Mouse (Mus musculus) bone marrow, adult 2 months (tissue): ENCODE measurements around the gene H2-Ke6. TPM values are rescaled to one million over a fixed set of nuclear protein-coding genes. Genes with fewer than 3 reads are reported as not detected.

Experiments
- H3K27ac ChIP-seq: fragments of 200-500 bp; 2 replicates; pipeline ENCODE4 v1.5.1; 2012; ENCODE audit warnings: low read depth, mild to moderate bottlenecking, control low read depth, inconsistent platforms, low read length; ENCODE audit not compliant: control insufficient read depth, poor library complexity, insufficient read depth
- H3K4me1 ChIP-seq: fragments of 200-500 bp; 2 replicates; pipeline ENCODE4 v1.6.1; 2011; ENCODE audit warnings: low read length; ENCODE audit not compliant: control insufficient read depth, insufficient read depth
- H3K4me3 ChIP-seq: fragments of 200-500 bp; replicated peaks from 2 replicates; pipeline ENCODE3; 2011; ENCODE audit warnings: mild to moderate bottlenecking, low read depth, low read length, control low read depth; ENCODE audit not compliant: control insufficient read depth
- CTCF ChIP-seq: fragments of 200-500 bp; IDR thresholded peaks from 2 replicates; pipeline ENCODE4 v1.5.1; 2011; ENCODE audit warnings: low read length, control low read depth; ENCODE audit not compliant: control insufficient read depth, insufficient read depth
- POLR2A ChIP-seq: fragments of 200-500 bp; IDR thresholded peaks from 2 replicates; pipeline ENCODE4 v1.6.1; 2011; ENCODE audit warnings: low read depth, mild to moderate bottlenecking, control low read depth, low read length, borderline replicate concordance; ENCODE audit not compliant: control insufficient read depth
- WGBS: fragments of 180-500 bp; shearing (Covaris S2); methylation state at CpG from one replicate; pipeline ENCODE4 v1.1.7; 2018; 5-methylcytosine and 5-hydroxymethylcytosine counted together
- polyA plus RNA-seq: library from polyadenylated mRNA; stranded (reverse); fragments of >200 nt; gene quantifications from 2 replicates; pipeline ENCODE4 v1.2.4, GENCODE M21; 2011; ENCODE audit warnings: low replicate concordance; ENCODE audit not compliant: missing spikeins, insufficient read depth, insufficient read length

The H2-Ke6 gene
- polyA plus RNA-seq, 1 experiment: 165 TPM

DNA sequence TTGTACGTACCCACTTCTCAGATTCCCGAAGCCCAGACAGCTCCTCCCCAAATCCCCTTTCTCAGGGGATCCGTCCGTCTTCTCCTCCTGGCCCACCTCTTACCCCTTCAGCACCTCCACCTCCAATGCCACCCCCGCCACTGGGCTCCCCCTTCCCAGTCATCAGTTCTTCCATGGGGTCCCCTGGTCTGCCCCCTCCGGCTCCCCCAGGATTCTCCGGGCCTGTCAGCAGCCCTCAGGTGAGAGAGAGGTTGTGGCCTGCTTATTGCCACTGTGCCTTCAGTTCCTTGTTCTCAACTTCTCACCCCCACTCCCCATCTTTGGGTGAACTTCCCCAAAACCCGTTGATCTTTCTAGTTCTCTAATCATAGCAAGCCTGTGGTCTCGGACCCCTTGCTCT is 4.9 kb upstream of the H2-Ke6 start:
- 2% methylated on average over 9 of the region's 9 CpGs for WGBS
- H3K27ac ChIP-seq: peak overlapping the region; percentile 98
- TF ChIP-seq POLR2A (no peak), CTCF (no peak)
- peaks cover 11% of the 10 kb centered on the region for H3K4me1 ChIP-seq
- peak overlapping the region; percentile 94 for H3K4me3 ChIP-seq

DNA sequence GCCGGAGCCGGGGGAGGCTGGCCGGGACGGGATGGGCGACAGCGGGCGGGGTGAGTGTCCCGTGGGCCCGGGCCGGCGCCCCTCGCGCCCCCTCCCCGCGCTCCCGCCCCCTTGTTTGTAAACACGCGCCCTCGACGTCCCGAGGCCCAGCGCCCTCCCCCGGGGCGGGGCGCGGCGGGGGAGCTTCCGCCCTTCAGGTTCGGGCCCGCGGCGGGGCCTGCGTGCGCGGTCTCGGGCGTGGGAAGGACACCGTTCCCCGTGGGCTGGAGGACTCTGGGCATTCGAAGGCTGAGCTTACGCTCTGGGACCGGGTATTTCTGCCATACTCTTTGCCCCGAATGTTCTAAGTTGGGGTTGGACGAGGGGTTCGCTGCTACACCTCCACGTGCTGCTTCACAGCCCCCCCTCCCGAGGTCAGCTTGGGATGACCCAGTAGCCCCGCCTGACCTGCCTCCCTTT is 4.3 kb upstream of the H2-Ke6 start:
- peak overlapping the region; percentile 98 for H3K27ac ChIP-seq
- H3K4me3 ChIP-seq: peak overlapping the region; percentile 94
- H3K4me1 ChIP-seq: peaks cover 11% of the 10 kb centered on the region
- 1% methylated on average over 48 of the region's 48 CpGs for WGBS
- TF ChIP-seq CTCF (no peak; the same call in 1 of the 2 replicates), POLR2A (peak; percentile 50; the same call in 1 of the 2 replicates)

DNA sequence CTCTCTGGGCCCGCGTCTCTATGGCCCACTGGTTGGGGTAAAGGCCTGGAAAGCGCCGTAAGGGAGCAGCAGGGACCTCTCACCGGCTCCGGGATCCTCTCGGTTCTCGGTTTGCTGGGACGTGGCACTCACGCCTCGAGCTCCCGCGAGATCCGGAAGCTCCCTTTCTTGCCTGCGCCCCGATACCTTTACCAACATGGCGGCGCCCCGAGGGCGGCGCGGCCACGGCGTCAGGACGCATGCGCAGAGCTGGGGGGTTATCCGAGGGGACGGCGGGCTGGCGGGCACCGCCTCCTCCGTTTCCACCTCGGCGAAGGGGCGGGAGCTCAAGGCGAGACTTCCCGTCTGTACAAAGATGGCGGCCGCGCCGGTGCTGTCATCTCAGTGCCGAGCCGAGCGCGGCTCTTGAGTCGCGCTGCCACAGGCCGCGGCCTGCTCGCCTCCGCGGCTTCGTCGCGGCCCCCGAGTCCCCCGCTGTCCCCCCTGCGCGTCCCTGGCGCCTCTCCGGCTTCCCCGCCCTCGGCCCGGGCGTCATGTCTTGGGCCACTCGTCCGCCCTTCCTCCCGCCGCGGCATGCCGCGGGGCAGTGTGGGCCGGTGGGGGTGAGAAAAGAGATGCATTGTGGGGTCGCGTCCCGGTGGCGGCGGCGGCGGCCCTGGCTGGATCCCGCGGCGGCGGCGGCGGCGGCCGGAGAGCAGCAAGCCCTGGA is 3.8 kb upstream of the H2-Ke6 start, which contains the start of the genes Slc39a7 and Rxrb:
Slc39a7 (minus strand) TSS at position 218 of the 709 bp plus-strand sequence.
Rxrb (plus strand) TSS at position 348 of the 709 bp plus-strand sequence.
- under 1% methylated on average over 88 of the region's 88 CpGs for WGBS
- Histone ChIP-seq H3K27ac (peak within 1 kb of the TSS; percentile 98), H3K4me3 (peak within 1 kb of the TSS; percentile 94), H3K4me1 (peaks cover 14% of the 10 kb centered on the region)
- peak; percentile 87; the same call in 1 of the 2 replicates for TF ChIP-seq POLR2A
- TF ChIP-seq CTCF: no peak

DNA sequence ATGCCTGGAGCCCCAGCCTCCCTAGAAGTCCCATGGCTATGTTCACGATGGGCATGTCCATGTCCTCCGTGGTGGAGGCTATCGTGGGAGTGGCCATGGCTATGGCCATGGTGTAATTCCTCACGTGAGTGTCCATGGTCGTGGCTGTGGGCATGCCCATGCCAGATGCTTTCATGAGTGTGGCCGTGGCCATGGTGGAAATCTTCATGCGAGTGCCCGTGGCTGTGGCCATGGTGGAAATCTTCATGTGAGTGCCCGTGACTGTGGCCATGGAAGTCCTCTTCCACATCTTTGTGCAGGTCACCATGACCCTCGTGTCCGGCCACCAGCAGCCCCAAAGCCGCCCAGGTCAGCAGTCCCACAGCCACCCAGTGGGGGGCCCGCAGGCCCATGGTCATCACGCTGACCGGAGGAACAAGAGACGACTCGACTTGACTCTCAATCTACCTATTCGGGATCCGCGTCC is 3.0 kb upstream of the H2-Ke6 start:
- H3K4me3 ChIP-seq: peak overlapping the region; percentile 94
- TF ChIP-seq CTCF (no peak), POLR2A (no peak)
- 4% methylated on average over 20 of the region's 20 CpGs for WGBS
- H3K27ac ChIP-seq: peak overlapping the region; percentile 98
- peaks cover 18% of the 10 kb centered on the region for H3K4me1 ChIP-seq

DNA sequence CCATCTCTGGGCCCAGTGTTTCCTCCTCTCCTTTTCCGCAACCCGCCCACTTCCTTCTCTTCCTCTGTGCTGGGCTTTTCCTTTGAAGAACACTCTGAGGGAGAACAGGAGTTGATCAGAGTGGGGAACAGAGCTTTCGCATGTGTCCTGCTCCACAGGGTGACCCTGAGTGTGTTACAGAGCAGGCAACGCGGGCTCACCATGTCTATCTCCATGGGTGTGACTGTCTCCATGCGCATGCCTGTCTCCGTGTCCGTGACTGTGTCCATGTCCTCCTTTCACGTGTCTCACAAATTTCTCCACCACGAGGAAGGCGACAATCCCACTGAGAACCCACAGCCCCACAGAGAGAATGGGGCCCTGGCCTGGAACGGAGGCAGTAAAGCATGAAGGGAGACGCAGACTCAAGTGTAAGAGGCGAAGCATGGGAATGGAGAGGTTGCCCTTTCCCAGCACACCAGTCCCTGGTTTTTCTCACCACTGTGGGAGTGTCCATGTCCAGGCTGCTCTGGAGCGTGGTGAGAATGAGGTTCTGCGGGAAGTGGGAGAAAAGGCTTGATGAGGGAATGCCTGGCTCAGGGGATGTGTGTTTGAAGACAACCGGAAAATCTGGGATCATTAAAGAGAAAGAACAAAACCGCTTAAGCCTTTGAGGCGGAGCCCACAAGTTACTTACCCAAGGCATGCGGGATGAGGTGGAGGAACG is 2.2 kb upstream of the H2-Ke6 start:
- WGBS: 83% methylated on average over 21 of the region's 21 CpGs
- peaks cover 18% of the 10 kb centered on the region for H3K4me1 ChIP-seq
- H3K4me3 ChIP-seq: peak overlapping the region; percentile 2
- no peak overlapping the region for H3K27ac ChIP-seq
- no peak for TF ChIP-seq CTCF
- no peak for TF ChIP-seq POLR2A

DNA sequence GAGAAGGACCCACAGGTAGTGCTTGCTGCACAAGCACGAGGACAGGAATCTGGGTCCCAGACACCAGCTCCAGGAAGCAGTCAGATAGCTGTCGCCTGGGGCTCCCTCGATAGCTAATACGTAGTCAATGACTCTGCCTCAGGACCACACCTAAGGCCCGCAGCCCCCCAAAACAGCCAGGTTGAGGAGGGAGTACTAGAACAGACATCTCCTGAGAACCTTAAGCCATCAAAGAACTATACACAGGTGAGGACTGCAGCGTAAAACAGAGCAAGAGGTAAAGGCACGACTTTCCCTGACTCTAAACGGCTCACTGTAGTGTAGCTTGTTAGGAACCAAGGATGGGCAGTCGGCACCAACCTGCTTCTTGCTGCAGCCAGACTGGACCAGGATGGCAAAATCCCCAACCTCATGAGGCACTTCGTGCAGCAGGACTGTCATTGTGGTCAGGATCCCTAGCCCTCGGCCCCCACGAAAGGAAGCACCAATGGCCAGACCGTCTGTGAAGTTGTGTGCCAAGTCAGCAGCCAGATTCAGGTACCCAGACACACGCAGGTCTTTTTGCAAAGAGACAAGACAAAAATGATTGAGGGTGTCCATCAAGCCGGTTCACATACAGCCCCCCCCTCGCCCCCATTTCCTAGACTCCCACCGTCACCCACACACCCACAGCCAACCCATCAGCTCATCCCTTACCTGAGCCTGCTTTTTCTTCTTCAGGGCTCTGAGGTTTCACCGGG is 1.5 kb upstream of the H2-Ke6 start:
- Histone ChIP-seq H3K4me3 (no peak overlapping the region), H3K4me1 (peaks cover 18% of the 10 kb centered on the region), H3K27ac (no peak overlapping the region)
- TF ChIP-seq POLR2A (no peak), CTCF (no peak)
- WGBS: 73% methylated on average over 18 of the region's 18 CpGs

DNA sequence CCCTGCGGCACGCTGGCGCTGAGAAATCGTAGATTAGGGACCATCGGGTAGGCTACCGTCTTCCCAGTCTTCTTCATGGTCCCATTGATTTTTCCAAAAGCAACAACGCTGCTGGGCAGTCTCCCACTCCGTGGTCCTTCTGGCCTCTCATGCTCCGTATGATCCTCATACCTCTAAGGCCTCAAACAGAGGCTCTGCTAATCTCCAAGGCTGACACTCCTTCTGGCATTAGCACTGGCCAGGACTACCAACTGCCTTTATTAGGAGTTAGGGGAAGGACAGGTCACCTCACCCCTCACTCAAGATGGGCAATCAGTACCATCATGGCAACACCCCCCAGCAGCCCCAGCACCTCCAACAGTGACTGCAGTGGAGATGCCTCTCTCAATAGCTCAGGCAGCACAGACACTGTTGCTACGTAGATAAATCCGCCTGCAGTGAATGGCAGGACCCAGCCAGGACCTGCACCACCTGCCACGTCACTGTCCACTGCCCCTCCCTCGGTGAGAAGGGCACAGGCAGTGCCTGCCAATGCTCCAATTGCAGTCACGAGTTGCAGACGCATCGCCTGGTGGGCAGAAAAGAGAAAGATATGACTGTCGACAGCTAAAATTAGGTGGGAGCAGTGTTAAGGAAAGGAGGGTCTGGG is 765 bp upstream of the H2-Ke6 start:
- no peak overlapping the region for H3K27ac ChIP-seq
- WGBS: 88% methylated on average over 17 of the region's 17 CpGs
- no peak overlapping the region for H3K4me3 ChIP-seq
- TF ChIP-seq CTCF: no peak
- no peak for TF ChIP-seq POLR2A
- H3K4me1 ChIP-seq: peaks cover 18% of the 10 kb centered on the region
